Mouse (Mus musculus): ENCODE measurements around the gene Akr1c19. TPM values are rescaled to one million over a fixed set of nuclear protein-coding genes. Genes with fewer than 3 reads are reported as not detected.
A peak's percentile ranks its signal among the peaks of the same experiment; 100 is the strongest.
"Not testable (repeated sequence)": the region's sequence is repeated elsewhere in the genome, so short reads cannot be mapped to it uniquely, and the experiment has no call there.

The Akr1c19 gene
- polyA plus RNA-seq, 1 experiment from 2014 or later = 8.2 TPM

DNA sequence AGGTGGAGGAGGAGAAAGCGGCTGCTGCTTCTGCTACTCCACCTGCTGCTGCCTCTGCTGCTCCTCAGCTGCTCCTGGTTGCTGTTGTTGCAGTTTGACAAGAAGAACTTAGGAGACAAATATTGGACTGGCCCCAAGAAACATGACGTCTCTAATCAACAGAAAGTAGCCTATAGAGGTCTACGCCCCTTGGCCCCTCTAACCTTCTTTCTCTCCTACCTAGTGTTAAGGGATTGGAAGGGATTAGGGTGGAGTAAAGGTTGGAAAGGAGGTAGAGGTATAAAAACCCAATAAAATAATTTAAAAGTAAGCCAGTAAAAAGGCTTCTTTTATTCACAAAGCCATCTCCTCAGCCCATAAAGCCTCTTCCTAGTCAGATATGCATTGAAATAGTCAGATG is 36.1 kb downstream of the Akr1c19 start:
- H3K9ac ChIP-seq (ENCODE audit: low read depth, low read length) = no peak overlapping the region
- H3K4me2 ChIP-seq (ENCODE audit: low read length) = no peak overlapping the region
- H3K36me3 ChIP-seq (ENCODE audit: control insufficient read depth, insufficient read depth, low read length) = no peaks in the 10 kb centered on the region
- no peak overlapping the region for H3K4me3 ChIP-seq (ENCODE audit: low read length)
- no peak overlapping the region for H3K27ac ChIP-seq (ENCODE audit: low read depth, low read length)
- no peaks in the 10 kb centered on the region for H3K4me1 ChIP-seq (ENCODE audit: control insufficient read depth, insufficient read depth, low read depth, low read length)
- H3K27me3 ChIP-seq (replicated peaks; ENCODE audit: control insufficient read depth, insufficient read depth, low read length) = no peaks in the 10 kb centered on the region
- no peak for ATAC-seq
- 80% methylated on average over 3 of the region's 3 CpGs for WGBS
- H3K9me3 ChIP-seq (ENCODE audit: control insufficient read depth, low read length) = no peaks in the 10 kb centered on the region

DNA sequence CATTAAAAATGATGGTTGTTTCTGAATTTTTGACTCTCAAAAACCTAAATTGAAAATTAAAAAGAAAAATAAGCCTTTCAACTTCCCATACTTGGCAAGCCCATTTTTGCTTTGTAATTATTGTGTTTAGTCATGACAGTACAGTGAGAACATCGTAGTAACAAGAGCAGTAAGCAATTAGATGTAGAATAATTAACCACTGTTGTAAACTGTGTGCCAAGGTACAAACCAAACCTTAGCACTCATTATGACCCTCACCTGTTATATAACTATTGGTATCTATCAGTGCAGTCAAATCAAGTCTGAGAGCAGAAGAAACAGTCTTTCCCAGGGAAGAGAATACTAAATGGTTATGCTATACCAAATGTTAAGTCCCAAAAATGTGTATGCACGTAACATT is 36.5 kb downstream of the Akr1c19 start:
- ATAC-seq = no peak
- no peaks in the 10 kb centered on the region for H3K27me3 ChIP-seq (replicated peaks; ENCODE audit: control insufficient read depth, insufficient read depth, low read length)
- H3K4me1 ChIP-seq (ENCODE audit: control insufficient read depth, insufficient read depth, low read depth, low read length) = no peaks in the 10 kb centered on the region
- H3K4me3 ChIP-seq (ENCODE audit: low read length) = no peak overlapping the region
- no peak overlapping the region for H3K27ac ChIP-seq (ENCODE audit: low read depth, low read length)
- no peak overlapping the region for H3K4me2 ChIP-seq (ENCODE audit: low read length)
- no peak overlapping the region for H3K9ac ChIP-seq (ENCODE audit: low read depth, low read length)
- 93% methylated on average over 2 of the region's 2 CpGs for WGBS
- no peaks in the 10 kb centered on the region for H3K9me3 ChIP-seq (ENCODE audit: control insufficient read depth, low read length)
- no peaks in the 10 kb centered on the region for H3K36me3 ChIP-seq (ENCODE audit: control insufficient read depth, insufficient read depth, low read length)

DNA sequence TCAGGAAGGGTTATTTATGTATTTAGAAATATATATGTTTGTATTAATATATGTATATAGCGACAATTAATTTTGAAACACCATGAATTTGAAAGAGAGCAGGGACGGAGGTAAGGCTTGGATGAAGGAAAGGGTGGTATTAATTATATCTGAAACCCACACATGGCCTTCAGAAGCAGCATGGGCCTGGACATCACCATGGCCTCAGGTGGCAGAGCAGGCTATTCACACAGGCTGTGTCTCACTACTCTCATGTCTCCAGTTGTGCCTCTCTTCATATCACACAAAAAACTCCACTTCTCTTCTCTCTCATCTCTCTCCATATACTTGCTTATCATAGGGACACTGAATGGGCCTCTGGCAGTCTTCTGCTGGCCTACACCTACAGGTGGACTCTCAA is 37.0 kb downstream of the Akr1c19 start:
- H3K9ac ChIP-seq (ENCODE audit: low read depth, low read length); H3K27me3 ChIP-seq (replicated peaks; ENCODE audit: control insufficient read depth, insufficient read depth, low read length); H3K4me3 ChIP-seq (ENCODE audit: low read length); H3K27ac ChIP-seq (ENCODE audit: low read depth, low read length); H3K4me1 ChIP-seq (ENCODE audit: control insufficient read depth, insufficient read depth, low read depth, low read length); H3K36me3 ChIP-seq (ENCODE audit: control insufficient read depth, insufficient read depth, low read length); H3K9me3 ChIP-seq (ENCODE audit: control insufficient read depth, low read length); H3K4me2 ChIP-seq (ENCODE audit: low read length); ATAC-seq: not testable (repeated sequence)
- WGBS = 94% methylated on average over 2 of the region's 2 CpGs

DNA sequence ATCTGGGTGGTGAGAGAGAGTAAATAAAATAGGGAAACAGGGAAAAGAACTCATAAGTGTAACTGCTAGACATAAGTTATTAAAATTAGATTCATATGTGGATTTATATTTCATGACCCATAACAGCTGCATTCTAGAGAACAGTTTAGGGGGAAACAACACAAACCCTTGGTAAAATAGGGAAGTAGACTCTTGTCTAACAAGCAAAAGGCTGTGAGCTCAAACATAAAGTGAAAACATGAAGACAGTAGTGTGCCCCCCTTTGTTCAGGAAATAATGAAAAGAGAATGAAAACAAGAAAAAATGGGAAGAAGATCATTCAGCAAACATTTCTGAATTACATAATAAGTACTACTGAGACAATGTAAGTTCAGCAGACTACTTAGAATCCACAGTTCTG is 42.4 kb downstream of the Akr1c19 start:
- Histone ChIP-seq H3K9me3 (ENCODE audit: control insufficient read depth, low read length) (no peaks in the 10 kb centered on the region), H3K4me3 (ENCODE audit: low read length) (no peak overlapping the region), H3K36me3 (ENCODE audit: control insufficient read depth, insufficient read depth, low read length) (no peaks in the 10 kb centered on the region), H3K27ac (ENCODE audit: low read depth, low read length) (no peak overlapping the region), H3K27me3 (replicated peaks; ENCODE audit: control insufficient read depth, insufficient read depth, low read length) (no peaks in the 10 kb centered on the region), H3K4me1 (ENCODE audit: control insufficient read depth, insufficient read depth, low read depth, low read length) (no peaks in the 10 kb centered on the region), H3K9ac (ENCODE audit: low read depth, low read length) (no peak overlapping the region), H3K4me2 (ENCODE audit: low read length) (no peak overlapping the region)
- no peak for ATAC-seq

DNA sequence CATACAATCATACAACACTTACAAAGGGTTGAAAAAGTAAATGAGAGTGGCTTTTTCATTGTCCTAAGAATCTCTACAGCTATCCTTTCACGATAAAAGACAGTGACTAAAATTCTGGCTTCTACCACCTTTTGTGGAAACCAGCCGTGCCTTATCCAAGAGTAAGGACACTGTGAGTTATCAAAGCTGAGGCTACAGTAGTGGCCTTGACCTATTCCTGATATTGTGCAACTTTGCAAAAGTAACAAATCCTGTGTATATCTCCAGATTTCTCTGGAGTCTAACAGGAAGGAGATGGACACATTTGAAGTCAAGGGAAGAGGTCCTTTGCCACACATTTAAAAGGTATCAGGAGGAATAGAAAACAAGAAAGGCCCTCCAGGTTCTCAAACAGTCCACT is 49.0 kb downstream of the Akr1c19 start:
- H3K4me2 ChIP-seq (ENCODE audit: low read length) = no peak overlapping the region
- WGBS = 86% methylated on average over 2 of the region's 2 CpGs
- H3K4me3 ChIP-seq (ENCODE audit: low read length) = no peak overlapping the region
- H3K9ac ChIP-seq (ENCODE audit: low read depth, low read length) = no peak overlapping the region
- H3K4me1 ChIP-seq (ENCODE audit: control insufficient read depth, insufficient read depth, low read depth, low read length) = no peaks in the 10 kb centered on the region
- no peaks in the 10 kb centered on the region for H3K27me3 ChIP-seq (replicated peaks; ENCODE audit: control insufficient read depth, insufficient read depth, low read length)
- no peak overlapping the region for H3K27ac ChIP-seq (ENCODE audit: low read depth, low read length)
- H3K9me3 ChIP-seq (ENCODE audit: control insufficient read depth, low read length) = no peaks in the 10 kb centered on the region
- ATAC-seq = no peak
- H3K36me3 ChIP-seq (ENCODE audit: control insufficient read depth, insufficient read depth, low read length) = no peaks in the 10 kb centered on the region

DNA sequence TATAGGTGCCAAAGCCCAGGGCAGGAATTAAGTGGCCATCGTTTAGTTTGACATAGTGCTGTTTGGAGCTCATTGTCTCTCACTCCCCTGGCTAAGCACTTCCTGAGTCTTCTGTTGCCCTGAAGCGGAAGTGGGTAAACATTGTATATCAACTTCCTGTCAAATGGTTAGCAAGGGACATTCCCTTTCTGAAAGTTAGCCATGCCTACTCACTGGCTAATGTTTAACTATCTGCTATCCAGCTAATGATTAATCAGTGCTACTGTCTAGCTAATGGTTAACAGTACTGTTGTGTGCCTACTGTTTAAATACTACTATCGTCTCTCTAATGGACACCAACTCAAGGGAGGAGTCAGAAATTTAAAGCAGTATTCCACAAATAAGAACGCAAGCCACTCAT is 50.8 kb downstream of the Akr1c19 start, which contains the start of gene Akr1c12:
TSS of gene Akr1c12 (minus strand) at position 150 of the 400 bp plus-strand sequence.
- Histone ChIP-seq H3K27ac (ENCODE audit: low read depth, low read length) (no peak within 1 kb of the TSS), H3K9me3 (ENCODE audit: control insufficient read depth, low read length) (no peaks in the 10 kb centered on the region), H3K27me3 (replicated peaks; ENCODE audit: control insufficient read depth, insufficient read depth, low read length) (no peaks in the 10 kb centered on the region), H3K9ac (ENCODE audit: low read depth, low read length) (no peak within 1 kb of the TSS), H3K4me3 (ENCODE audit: low read length) (no peak within 1 kb of the TSS), H3K4me2 (ENCODE audit: low read length) (no peak within 1 kb of the TSS), H3K36me3 (ENCODE audit: control insufficient read depth, insufficient read depth, low read length) (no peaks in the 10 kb centered on the region), H3K4me1 (ENCODE audit: control insufficient read depth, insufficient read depth, low read depth, low read length) (no peaks in the 10 kb centered on the region)
- 67% methylated on average over 4 of the region's 4 CpGs for WGBS
- no peak for ATAC-seq

DNA sequence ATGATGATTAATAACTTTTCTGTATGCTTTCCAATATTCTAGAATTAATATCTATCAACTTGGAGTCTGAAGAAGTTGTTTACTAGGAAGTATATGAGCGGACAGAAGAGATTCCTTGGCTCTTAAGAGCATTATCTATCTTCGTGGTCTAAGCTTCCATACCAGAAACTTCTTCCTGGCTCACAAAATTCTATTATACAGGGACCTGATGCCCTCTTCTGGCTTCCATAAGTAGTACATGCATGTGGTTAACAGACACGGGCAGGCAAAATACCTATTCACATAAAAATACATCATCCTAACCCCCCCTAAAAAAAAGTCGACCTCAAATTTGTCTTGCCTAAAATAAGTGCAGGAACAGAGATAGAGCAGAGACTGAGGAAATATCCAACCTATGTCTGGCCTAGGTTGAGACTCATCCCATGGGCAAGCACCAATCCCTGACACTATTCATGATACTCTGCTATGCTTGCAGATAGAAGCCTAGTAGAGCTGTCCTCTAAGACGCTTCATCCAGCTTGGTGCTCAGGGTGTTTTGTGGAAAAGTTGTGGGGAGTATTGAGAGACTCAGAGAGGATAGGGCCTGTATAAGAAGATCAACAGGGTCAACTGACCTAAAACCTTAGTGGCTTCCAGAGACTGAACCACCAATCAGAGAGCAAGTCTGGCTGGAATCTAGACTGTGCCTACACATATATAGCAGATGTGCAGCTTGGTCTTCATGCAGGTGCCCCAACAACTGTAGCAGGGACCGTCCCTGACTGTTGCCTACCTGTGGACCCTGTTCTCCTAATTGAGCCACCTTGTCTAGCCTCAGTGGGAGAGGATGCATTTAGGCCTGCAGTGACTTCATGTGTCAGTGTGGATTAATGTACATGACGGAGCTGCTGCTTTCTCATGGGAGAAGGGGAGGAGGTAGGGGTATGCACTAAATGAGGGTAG is 53.2 kb downstream of the Akr1c19 start:
- Histone ChIP-seq H3K4me1 (ENCODE audit: control insufficient read depth, insufficient read depth, low read depth, low read length) (no peaks in the 10 kb centered on the region), H3K27ac (ENCODE audit: low read depth, low read length) (no peak overlapping the region), H3K4me2 (ENCODE audit: low read length) (no peak overlapping the region), H3K9ac (ENCODE audit: low read depth, low read length) (no peak overlapping the region), H3K27me3 (replicated peaks; ENCODE audit: control insufficient read depth, insufficient read depth, low read length) (no peaks in the 10 kb centered on the region), H3K9me3 (ENCODE audit: control insufficient read depth, low read length) (no peaks in the 10 kb centered on the region), H3K4me3 (ENCODE audit: low read length) (no peak overlapping the region), H3K36me3 (ENCODE audit: control insufficient read depth, insufficient read depth, low read length) (no peaks in the 10 kb centered on the region)
- peak; percentile 86 for ATAC-seq
- WGBS = 42% methylated on average over 7 of the region's 7 CpGs

DNA sequence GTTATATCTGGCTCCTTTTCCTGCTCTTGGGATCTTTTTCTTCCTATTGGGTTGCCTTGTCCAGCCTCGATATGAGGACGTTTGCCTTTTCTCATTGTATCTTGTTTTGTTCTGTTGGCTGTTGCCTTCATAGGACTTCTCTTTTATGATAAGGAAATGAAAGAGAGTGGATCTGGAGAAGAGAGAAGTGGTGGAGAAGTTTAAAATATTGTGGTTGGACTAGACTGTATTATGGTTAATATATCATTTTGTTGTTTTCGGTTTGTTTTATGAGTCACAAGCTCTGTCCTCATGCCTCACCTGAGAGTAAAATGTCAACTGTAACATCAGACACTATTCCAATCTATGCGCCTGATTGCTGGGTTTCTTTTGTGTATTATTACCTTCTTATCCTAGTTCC is 68.5 kb downstream of the Akr1c19 start:
- no peaks in the 10 kb centered on the region for H3K27me3 ChIP-seq (replicated peaks; ENCODE audit: control insufficient read depth, insufficient read depth, low read length)
- H3K27ac ChIP-seq (ENCODE audit: low read depth, low read length) = no peak overlapping the region
- H3K9me3 ChIP-seq (ENCODE audit: control insufficient read depth, low read length) = no peaks in the 10 kb centered on the region
- ATAC-seq = no peak
- H3K4me1 ChIP-seq (ENCODE audit: control insufficient read depth, insufficient read depth, low read depth, low read length) = no peaks in the 10 kb centered on the region
- no peak overlapping the region for H3K4me3 ChIP-seq (ENCODE audit: low read length)
- H3K36me3 ChIP-seq (ENCODE audit: control insufficient read depth, insufficient read depth, low read length) = no peaks in the 10 kb centered on the region
- WGBS = 96% methylated on average over 4 of the region's 4 CpGs
- no peak overlapping the region for H3K9ac ChIP-seq (ENCODE audit: low read depth, low read length)
- no peak overlapping the region for H3K4me2 ChIP-seq (ENCODE audit: low read length)

Data from hindbrain, embryonic 16.5 days (tissue).